Mouse (Mus musculus) cortical plate, adult 2 months (tissue): Measurements from ENCODE around the gene Thoc2.

Experiments
- CTCF ChIP-seq: fragments of 200-500 bp; IDR thresholded peaks from 2 replicates; pipeline ENCODE4 v1.5.1; 2011; ENCODE audit warnings: mild to moderate bottlenecking, control low read depth, low read length; ENCODE audit not compliant: insufficient read depth; ENCODE audit errors: extremely low read depth
- POLR2A ChIP-seq: fragments of 200-500 bp; IDR thresholded peaks from 2 replicates; pipeline ENCODE4 v1.6.1; 2011; ENCODE audit warnings: mild to moderate bottlenecking, low read length, control low read depth; ENCODE audit not compliant: insufficient read depth; ENCODE audit errors: extremely low read depth

- TF ChIP-seq CTCF (no peak), POLR2A (no peak)
Measured at GRCm38 (mm10) chrX:41837823-41838222, 82.7 kb downstream of the Thoc2 start.
